ENCODE assay signal across 29 mouse cellular contexts in genomic region chr15:25590891-25591290, GRCm38 (mm10). TPM values are rescaled to one million over a fixed set of nuclear protein-coding genes. Genes with fewer than 3 reads are reported as not detected.
A peak's percentile ranks its signal among the peaks of the same experiment; 100 is the strongest.
DNase-seq lines count a peak whose midpoint lies in the region; ATAC-seq and TF ChIP-seq lines count a peak whose summit lies in the region.
"Had no signal": no experiment of that assay in that cellular context is flagged by ENCODE, and none has a peak within 500 bp of the region (broad histone marks: within the 10 kb centered on the region; RNA-seq: fewer than 3 reads in every experiment).

No protein-coding gene starts in this region.

- no peaks in the 10 kb centered on the region for H3K36me3 ChIP-seq in lung, embryonic 14.5 days (ENCODE audit: insufficient read depth)
- H3K36me3 ChIP-seq in midbrain, postnatal 0 days (ENCODE audit: insufficient read depth, low read length) = no peaks in the 10 kb centered on the region
- H3K36me3 ChIP-seq: forebrain, embryonic 10.5 days; heart, embryonic 12.5 days; hindbrain, embryonic 10.5 days; intestine, embryonic 15.5 days; limb, embryonic 13.5 days; liver, embryonic 13.5 days; neural tube, embryonic 15.5 days had no signal

- TF ChIP-seq CTCF in lung, embryonic 14.5 days (IDR thresholded peaks at IDR 0.05; ENCODE audit: low read depth) = no peak
- no peak for TF ChIP-seq CTCF in midbrain, postnatal 0 days (IDR thresholded peaks at IDR 0.05)

- H3K9ac ChIP-seq in lung, embryonic 14.5 days = no peak overlapping the region
- H3K9ac ChIP-seq in midbrain, postnatal 0 days (replicated peaks; ENCODE audit: low read length, poor library complexity, severe bottlenecking) = no peak overlapping the region
- H3K9ac ChIP-seq: heart, embryonic 12.5 days; intestine, embryonic 15.5 days; limb, embryonic 13.5 days; liver, embryonic 13.5 days; neural tube, embryonic 15.5 days had no signal

- H3K4me3 ChIP-seq in lung, embryonic 14.5 days (ENCODE audit: low read depth, low read length) = no peak overlapping the region
- no peak overlapping the region for H3K4me3 ChIP-seq in midbrain, postnatal 0 days (ENCODE audit: low read depth, low read length)
- H3K4me3 ChIP-seq: forebrain, embryonic 10.5 days; heart, embryonic 12.5 days; hindbrain, embryonic 10.5 days; intestine, embryonic 15.5 days; limb, embryonic 13.5 days; liver, embryonic 13.5 days; neural tube, embryonic 15.5 days had no signal

- ATAC-seq in lung, embryonic 14.5 days (ENCODE audit: insufficient read depth) = no peak
- no peak for ATAC-seq in megakaryocyte, adult 5-6 weeks (ENCODE audit: poor library complexity, severe bottlenecking)
- no peak for ATAC-seq in midbrain, postnatal 0 days (ENCODE audit: low FRiP score)
- ATAC-seq: activated CD4-positive, CD25-positive, alpha-beta regulatory T cell, adult 4 months; forebrain, embryonic 16.5 days; hindbrain, embryonic 16.5 days; intestine, embryonic 15.5 days; midbrain, embryonic 16.5 days had no signal

- H3K4me1 ChIP-seq in lung, embryonic 14.5 days (ENCODE audit: insufficient read depth) = peaks cover 8% of the 10 kb centered on the region; the same call in 1 of the 2 replicates
- no peaks in the 10 kb centered on the region for H3K4me1 ChIP-seq in midbrain, postnatal 0 days (ENCODE audit: insufficient read depth, low read length)
- H3K4me1 ChIP-seq: liver, embryonic 13.5 days; neural tube, embryonic 15.5 days had no signal

- no peaks in the 10 kb centered on the region for H3K9me3 ChIP-seq in lung, embryonic 14.5 days (ENCODE audit: low read depth, low read length)
- no peaks in the 10 kb centered on the region for H3K9me3 ChIP-seq in midbrain, postnatal 0 days (ENCODE audit: low read length)
- H3K9me3 ChIP-seq: forebrain, embryonic 10.5 days; hindbrain, embryonic 10.5 days; intestine, embryonic 15.5 days; limb, embryonic 13.5 days; liver, embryonic 13.5 days; neural tube, embryonic 15.5 days had no signal

- H3K27ac ChIP-seq in lung, embryonic 14.5 days (ENCODE audit: low read depth) = peak overlapping the region; percentile 9; the same call in 1 of the 2 replicates
- no peak overlapping the region for H3K27ac ChIP-seq in midbrain, postnatal 0 days (ENCODE audit: low read depth, low read length)
- H3K27ac ChIP-seq: forebrain, embryonic 10.5 days; hindbrain, embryonic 10.5 days; intestine, embryonic 15.5 days; limb, embryonic 13.5 days; liver, embryonic 13.5 days; neural tube, embryonic 15.5 days had no signal

- no peaks in the 10 kb centered on the region for H3K27me3 ChIP-seq in lung, embryonic 14.5 days (ENCODE audit: insufficient read depth, low read length)
- no peaks in the 10 kb centered on the region for H3K27me3 ChIP-seq in midbrain, postnatal 0 days (ENCODE audit: insufficient read depth, low read length)
- H3K27me3 ChIP-seq: intestine, embryonic 15.5 days; limb, embryonic 13.5 days; liver, embryonic 13.5 days; neural tube, embryonic 15.5 days had no signal

- DNase-seq in lung, embryonic 14.5 days = no peak
- DNase-seq in lung, postnatal 10 days = no peak
- DNase-seq in ZHBTc4 (ENCODE audit: low read depth, low spot score) = peak; percentile 21
- peak; percentile 85 for DNase-seq in thymus, postnatal 0 days (ENCODE audit: low spot score)
- DNase-seq in kidney, postnatal 25 days = no peak
- DNase-seq in midbrain, postnatal 0 days (ENCODE audit: low spot score) = no peak
- DNase-seq: adrenal gland, adult 8-10 months; cerebellum, adult 2 months; gastrocnemius, postnatal 10 days; heart, postnatal 10 days; kidney, adult 8-10 months; kidney, postnatal 36 days; layer of hippocampus, postnatal 36 days; liver, embryonic 13.5 days; lung, adult 2 months; lung, postnatal 36 days; right cerebral cortex, adult 18-20 months; spleen, adult 18-20 months had no signal

- H3K4me2 ChIP-seq in lung, embryonic 14.5 days = no peak overlapping the region
- H3K4me2 ChIP-seq in midbrain, postnatal 0 days (ENCODE audit: low read depth, low read length, poor library complexity, severe bottlenecking) = no peak overlapping the region
- H3K4me2 ChIP-seq: heart, embryonic 12.5 days; intestine, embryonic 15.5 days; limb, embryonic 13.5 days; liver, embryonic 13.5 days; neural tube, embryonic 15.5 days had no signal

- WGBS in lung, embryonic 14.5 days = 70% methylated on average over 7 of the region's 7 CpGs
- 78% methylated on average over 7 of the region's 7 CpGs for WGBS in midbrain, postnatal 0 days

RNA-seq across cellular contexts. Expression of gene Myo10, which starts 31.4 kb away (rescaled TPM):
- polyA plus RNA-seq in lung, embryonic 14.5 days (2014; fragmentation: Nextera tagmentation; extraction: Ambion mirVana) = 48.5 and 54.8 TPM in 2 replicates
- 14.1 and 16.3 TPM in 2 replicates for polyA plus RNA-seq in thymus, postnatal 0 days (2015; fragmentation: Nextera tagmentation; extraction: Ambion mirVana)
- total RNA-seq in megakaryocyte, adult 5-6 weeks (2015) = 0.91 and 0.93 TPM in 2 replicates
- total RNA-seq in megakaryocyte, adult 5-6 weeks (2017) = 1.1 and 1.2 TPM in 2 replicates
- total RNA-seq in midbrain, postnatal 0 days (2014; rRNA removed) = 27.2 and 34.7 TPM in 2 replicates
- polyA plus RNA-seq in midbrain, postnatal 0 days (2015; fragmentation: Nextera tagmentation; extraction: Ambion mirVana) = 28.9 and 29.3 TPM in 2 replicates

Comparison
In these comparisons a context has a peak if more than half of its experiments do, and no peak if none do; other contexts are left out.
1. DNase-seq: peak in ZHBTc4 (single experiment) and thymus, postnatal 0 days (single experiment); none in lung, embryonic 14.5 days (single experiment), lung, postnatal 10 days (single experiment), kidney, postnatal 25 days (0 of 2) and midbrain, postnatal 0 days (single experiment).